Mouse (Mus musculus) liver, embryonic 12.5 days (tissue): ENCODE measurements around the gene Gm20532. TPM values are rescaled to one million over a fixed set of nuclear protein-coding genes. Genes with fewer than 3 reads are reported as not detected.

Experiments used
- ATAC-seq: fragments of 200-750 bp; cut with Nextera tagmentation; 2 replicates; pipeline ENCODE4 v1.8.0; 2017; ENCODE audit warnings: moderate number of reproducible peaks, mild to moderate bottlenecking, moderate library complexity
- H3K27ac ChIP-seq: fragments of 300-500 bp; sonication (generic); 2 replicates; pipeline ENCODE4 v1.5.1; 2016; ENCODE audit warnings: mild to moderate bottlenecking
- H3K27me3 ChIP-seq: fragments of 300-500 bp; sonication (generic); replicated peaks from 2 replicates; pipeline ENCODE4 v1.6.1; 2016; ENCODE audit warnings: mild to moderate bottlenecking, moderate library complexity
- H3K36me3 ChIP-seq: fragments of 300-500 bp; sonication (generic); 2 replicates; pipeline ENCODE4 v1.6.1; 2016; ENCODE audit warnings: mild to moderate bottlenecking, moderate library complexity
- H3K4me1 ChIP-seq: fragments of 300-500 bp; sonication (generic); 2 replicates; pipeline ENCODE4 v1.6.1; 2016
- H3K4me2 ChIP-seq: fragments of 300-500 bp; sonication (generic); 2 replicates; pipeline ENCODE4 v1.6.1; 2016; ENCODE audit warnings: mild to moderate bottlenecking, moderate library complexity
- H3K4me3 ChIP-seq: fragments of 300-500 bp; sonication (generic); 2 replicates; pipeline ENCODE4 v1.5.1; 2016; ENCODE audit warnings: mild to moderate bottlenecking, moderate library complexity
- H3K9ac ChIP-seq: fragments of 300-500 bp; sonication (generic); 2 replicates; pipeline ENCODE4 v1.6.1; 2016; ENCODE audit warnings: mild to moderate bottlenecking, moderate library complexity
- H3K9me3 ChIP-seq: fragments of 300-500 bp; sonication (generic); replicated peaks from 2 replicates; pipeline ENCODE4 v1.6.1; 2016; ENCODE audit warnings: mild to moderate bottlenecking, moderate library complexity
- WGBS: fragments of 180-500 bp; shearing (Covaris S2); methylation state at CpG from one replicate; pipeline ENCODE4 v1.1.7; 2016; ENCODE audit not compliant: insufficient replicate concordance; 5-methylcytosine and 5-hydroxymethylcytosine counted together
- microRNA counts: library from miRNA; unstranded; fragments of <30 nt; microRNA quantifications from one replicate; lab custom pipeline; 2017
- microRNA-seq: library from miRNA; unstranded; fragments of <30 nt; microRNA quantifications from one replicate; pipeline ENCODE4, GENCODE M21; 2017
- polyA plus RNA-seq: library from polyadenylated mRNA; unstranded; fragments of >200 nt; fragmentation: Nextera tagmentation; extraction: Ambion mirVana; gene quantifications from 2 replicates; pipeline ENCODE4 v1.2.1, GENCODE M21; 2016

Gene Gm20532
- polyA plus RNA-seq, 1 experiment from 2014 or later, result not detected

DNA sequence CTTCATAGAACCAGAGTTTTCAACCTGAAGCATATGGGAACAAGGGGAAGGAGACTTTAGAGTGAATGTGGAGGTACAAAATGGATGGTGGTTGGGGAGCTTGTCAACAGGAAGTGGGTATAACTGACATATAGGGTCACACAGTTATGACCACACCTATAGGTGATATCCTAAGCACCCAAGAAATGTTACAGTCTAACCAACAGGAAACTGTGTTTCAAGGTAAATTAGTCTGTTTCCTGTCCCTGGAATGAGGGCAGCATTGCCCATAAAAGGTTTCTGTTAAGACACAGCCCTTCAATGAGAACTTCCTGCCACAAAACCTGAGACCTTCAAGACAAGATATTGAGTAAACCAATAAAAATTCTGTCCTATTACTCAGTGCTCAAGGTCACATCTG lies 82.3 kb downstream of the Gm20532 start:
- Histone ChIP-seq H3K9ac (no peak overlapping the region), H3K4me2 (no peak overlapping the region), H3K4me3 (no peak overlapping the region), H3K4me1 (no peaks in the 10 kb centered on the region), H3K9me3 (no peaks in the 10 kb centered on the region), H3K36me3 (no peaks in the 10 kb centered on the region), H3K27ac (no peak overlapping the region), H3K27me3 (no peaks in the 10 kb centered on the region)
- no peak for ATAC-seq

DNA sequence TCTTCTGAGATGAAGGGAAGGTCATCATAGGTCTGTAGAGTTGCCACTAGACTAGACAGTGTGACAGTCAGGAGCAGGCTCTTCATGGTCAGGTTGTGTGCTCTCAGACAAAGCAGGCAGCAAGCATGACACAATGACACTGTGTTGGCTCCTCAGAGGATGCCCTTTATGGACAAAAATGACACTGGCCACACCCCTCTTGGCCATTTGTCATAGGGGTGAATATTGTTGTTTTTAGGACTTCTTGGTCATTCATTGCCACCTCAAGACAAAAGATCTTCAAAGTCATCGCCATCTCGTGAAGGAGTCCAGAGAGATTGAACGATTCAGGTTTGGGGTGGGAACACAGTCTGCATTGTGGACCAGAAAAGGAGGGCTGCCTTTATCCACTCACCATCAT lies 84.7 kb downstream of the Gm20532 start, which contains the start of gene Lcn4:
TSS of gene Lcn4 (minus strand) at position 101 of the 400 bp plus-strand sequence.
- H3K36me3 ChIP-seq, result no peaks in the 10 kb centered on the region
- no peak within 1 kb of the TSS for H3K27ac ChIP-seq
- 66% methylated on average over 3 of the region's 3 CpGs for WGBS
- no peak within 1 kb of the TSS for H3K4me2 ChIP-seq
- H3K9ac ChIP-seq, result no peak within 1 kb of the TSS
- H3K4me1 ChIP-seq, result no peaks in the 10 kb centered on the region
- H3K27me3 ChIP-seq, result no peaks in the 10 kb centered on the region
- no peaks in the 10 kb centered on the region for H3K9me3 ChIP-seq
- no peak within 1 kb of the TSS for H3K4me3 ChIP-seq
- no peak for ATAC-seq

MicroRNAs within 50 kb of the gene (microRNA counts, 519-probe panel; counts per million panel counts)
- 8,295 counts per million, percentile 99 among the panel's probes with 10 or more counts for microRNA mmu-miR-126-3p (lab: Ali Mortazavi, UCI)
- 4,232 counts per million, percentile 79 among the panel's probes with 10 or more counts for microRNA mmu-miR-126-5p (lab: Ali Mortazavi, UCI)

Small RNA genes within 50 kb of the gene (microRNA-seq; reads per million reads assigned to microRNA genes)
- gene Mir126a (5.6 reads per million, percentile 10 among the genes with 10 or more reads in this experiment), gene Mir126b (not detected)

Other genes starting within 250 kb of the Gm20532 start
- gene Dnlz, start 234.5 kb upstream of the Gm20532 start, polyA plus RNA-seq, result 16.1 and 17.0 TPM in 2 replicates
- gene Card9, start 225.7 kb upstream of the Gm20532 start, polyA plus RNA-seq, result 1.2 and 1.3 TPM in 2 replicates
- gene Snapc4, start 206.0 kb upstream of the Gm20532 start, polyA plus RNA-seq, result 20.6 and 24.7 TPM in 2 replicates
- gene Entr1, start 197.3 kb upstream of the Gm20532 start, polyA plus RNA-seq, result 74.9 and 76.2 TPM in 2 replicates
- gene Pmpca, start 197.3 kb upstream of the Gm20532 start, polyA plus RNA-seq, result 108 and 110 TPM in 2 replicates
- gene Inpp5e, start 177.4 kb upstream of the Gm20532 start, polyA plus RNA-seq, result 10.1 and 12.3 TPM in 2 replicates
- 13.0 and 14.4 TPM in 2 replicates for gene Sec16a, start 141.4 kb upstream of the Gm20532 start, polyA plus RNA-seq
- 4.1 and 4.4 TPM in 2 replicates for gene Notch1, start 70.0 kb upstream of the Gm20532 start, polyA plus RNA-seq
- 106 and 120 TPM in 2 replicates for gene Egfl7, start 6.6 kb upstream of the Gm20532 start, polyA plus RNA-seq
- gene Agpat2, start 17.8 kb downstream of the Gm20532 start, polyA plus RNA-seq, result 26.7 and 28.7 TPM in 2 replicates
- gene Fam69b, start 41.8 kb downstream of the Gm20532 start, polyA plus RNA-seq, result 4.6 and 5.5 TPM in 2 replicates
- not detected in 2 replicates for gene Lcn4, start 84.6 kb downstream of the Gm20532 start, polyA plus RNA-seq